Mouse (Mus musculus) cortical plate, adult 2 months (tissue): ENCODE measurements around the gene Fryl.

ENCODE experiments used
- CTCF ChIP-seq: fragments of 200-500 bp; IDR thresholded peaks from 2 replicates; pipeline ENCODE4 v1.5.1; 2011; ENCODE audit warnings: mild to moderate bottlenecking, control low read depth, low read length; ENCODE audit not compliant: insufficient read depth; ENCODE audit errors: extremely low read depth
- POLR2A ChIP-seq: fragments of 200-500 bp; IDR thresholded peaks from 2 replicates; pipeline ENCODE4 v1.6.1; 2011; ENCODE audit warnings: mild to moderate bottlenecking, low read length, control low read depth; ENCODE audit not compliant: insufficient read depth; ENCODE audit errors: extremely low read depth

GRCm38 (mm10) chr5:73185424-73185823, 71.0 kb downstream of the Fryl start:
- TF ChIP-seq CTCF (no peak), POLR2A (no peak)
